9 mouse cellular contexts compared by ENCODE assay signal in genomic region chrX:153505954-153506353, GRCm38 (mm10). TPM values are rescaled to one million over a fixed set of nuclear protein-coding genes. Genes with fewer than 3 reads are reported as not detected.
DNase-seq lines count a peak whose midpoint lies in the region; ATAC-seq and TF ChIP-seq lines count a peak whose summit lies in the region.
"Had no signal": no experiment of that assay in that cellular context is flagged by ENCODE, and none has a peak within 500 bp of the region (broad histone marks: within the 10 kb centered on the region; RNA-seq: fewer than 3 reads in every experiment).

No protein-coding gene starts in this region.

- H3K4me3 ChIP-seq in kidney, embryonic 15.5 days (replicated peaks): no peak overlapping the region
- no peak overlapping the region for H3K4me3 ChIP-seq in embryonic facial prominence, embryonic 11.5 days (ENCODE audit: low read depth, low read length)
- no peak overlapping the region for H3K4me3 ChIP-seq in lung, postnatal 0 days (ENCODE audit: low read depth, low read length)
- H3K4me3 ChIP-seq: embryonic facial prominence, embryonic 12.5 days had no signal

- no peak for ATAC-seq in kidney, embryonic 15.5 days (replicated peaks; ENCODE audit: low FRiP score)
- ATAC-seq in embryonic facial prominence, embryonic 11.5 days (replicated peaks; ENCODE audit: insufficient number of reproducible peaks, low FRiP score, low TSS enrichment, low read depth): no peak
- no peak for ATAC-seq in lung, postnatal 0 days

- no peaks in the 10 kb centered on the region for H3K9me3 ChIP-seq in kidney, embryonic 15.5 days (replicated peaks)
- H3K9me3 ChIP-seq in embryonic facial prominence, embryonic 11.5 days (replicated peaks; ENCODE audit: control insufficient read depth, low read length): no peaks in the 10 kb centered on the region
- no peaks in the 10 kb centered on the region for H3K9me3 ChIP-seq in lung, postnatal 0 days (ENCODE audit: low read length)
- H3K9me3 ChIP-seq: embryonic facial prominence, embryonic 12.5 days had no signal

- no peak for TF ChIP-seq EP300 in lung, postnatal 0 days (IDR thresholded peaks at IDR 0.05)

- H3K4me1 ChIP-seq in kidney, embryonic 15.5 days: no peaks in the 10 kb centered on the region
- no peaks in the 10 kb centered on the region for H3K4me1 ChIP-seq in embryonic facial prominence, embryonic 11.5 days (ENCODE audit: control insufficient read depth, insufficient read depth, low read length)
- no peaks in the 10 kb centered on the region for H3K4me1 ChIP-seq in lung, postnatal 0 days (ENCODE audit: insufficient read depth, low read depth, low read length)
- H3K4me1 ChIP-seq: embryonic facial prominence, embryonic 12.5 days had no signal

- peak; percentile 65 for TF ChIP-seq CTCF in lung, postnatal 0 days (IDR thresholded peaks at IDR 0.05)

- DNase-seq in kidney, adult 8-10 months: peak; percentile 14 to 26
- DNase-seq in CD4-positive, CD25-positive, alpha-beta regulatory T cell, adult 2 months (ENCODE audit: low read depth, low spot score): peak; percentile 67
- peak; percentile 31 for DNase-seq in R1 (ENCODE audit: low read depth, low spot score)
- DNase-seq in embryonic facial prominence, embryonic 11.5 days (ENCODE audit: low spot score): peak; percentile 22
- peak; percentile 17 for DNase-seq in lung, postnatal 0 days (ENCODE audit: low spot score)
- DNase-seq in thymus, adult 18-20 months: peak; percentile 8 to 17
- DNase-seq in left cerebral cortex, adult 9 months (ENCODE audit: low spot score in 2 of 2): no peak

- H3K27me3 ChIP-seq in kidney, embryonic 15.5 days: 0 out of 2 replicates have a peak, but pooled peaks cover 2% of the 10 kb centered on the region
- H3K27me3 ChIP-seq in embryonic facial prominence, embryonic 11.5 days (ENCODE audit: control insufficient read depth, insufficient read depth, low read length): no peaks in the 10 kb centered on the region
- no peaks in the 10 kb centered on the region for H3K27me3 ChIP-seq in lung, postnatal 0 days (replicated peaks; ENCODE audit: insufficient read depth, low read length)
- H3K27me3 ChIP-seq: embryonic facial prominence, embryonic 12.5 days had no signal

- H3K9ac ChIP-seq in kidney, embryonic 15.5 days: no peak overlapping the region
- no peak overlapping the region for H3K9ac ChIP-seq in embryonic facial prominence, embryonic 11.5 days (replicated peaks; ENCODE audit: low read length)
- H3K9ac ChIP-seq in lung, postnatal 0 days (replicated peaks; ENCODE audit: low read depth): no peak overlapping the region
- H3K9ac ChIP-seq: embryonic facial prominence, embryonic 12.5 days had no signal

- H3K36me3 ChIP-seq in kidney, embryonic 15.5 days: no peaks in the 10 kb centered on the region
- no peaks in the 10 kb centered on the region for H3K36me3 ChIP-seq in embryonic facial prominence, embryonic 11.5 days (replicated peaks; ENCODE audit: control insufficient read depth, insufficient read depth, low read depth, low read length)
- no peaks in the 10 kb centered on the region for H3K36me3 ChIP-seq in lung, postnatal 0 days (ENCODE audit: insufficient read depth, low read length)
- H3K36me3 ChIP-seq: embryonic facial prominence, embryonic 12.5 days had no signal

- 56% methylated on average over 9 of the region's 9 CpGs for WGBS in kidney, embryonic 15.5 days
- WGBS in embryonic facial prominence, embryonic 11.5 days: 46% methylated on average over 9 of the region's 9 CpGs
- 41% methylated on average over 9 of the region's 9 CpGs for WGBS in lung, postnatal 0 days

- no peak overlapping the region for H3K27ac ChIP-seq in kidney, embryonic 15.5 days
- no peak overlapping the region for H3K27ac ChIP-seq in embryonic facial prominence, embryonic 11.5 days (replicated peaks; ENCODE audit: low read depth, low read length)
- no peak overlapping the region for H3K27ac ChIP-seq in lung, postnatal 0 days (ENCODE audit: low read length)
- H3K27ac ChIP-seq: embryonic facial prominence, embryonic 12.5 days had no signal

- no peak overlapping the region for H3K4me2 ChIP-seq in kidney, embryonic 15.5 days
- no peak overlapping the region for H3K4me2 ChIP-seq in embryonic facial prominence, embryonic 11.5 days (ENCODE audit: low read depth, low read length)
- H3K4me2 ChIP-seq in lung, postnatal 0 days (replicated peaks; ENCODE audit: low read depth, low read length): no peak overlapping the region
- H3K4me2 ChIP-seq: embryonic facial prominence, embryonic 12.5 days had no signal

RNA-seq across cellular contexts. Expression of gene Ubqln2, which starts 7.9 kb away (rescaled TPM):
- polyA plus RNA-seq in kidney, embryonic 15.5 days (2015; fragmentation: Nextera tagmentation; extraction: Ambion mirVana): 22.0 and 22.7 TPM in 2 replicates
- 39.1 and 43.8 TPM in 2 replicates for polyA plus RNA-seq in embryonic facial prominence, embryonic 11.5 days (2014; fragmentation: Nextera tagmentation; extraction: Ambion mirVana)
- polyA plus RNA-seq in lung, postnatal 0 days (2015; fragmentation: Nextera tagmentation; extraction: Ambion mirVana): 8.2 and 8.8 TPM in 2 replicates

RNA-seq across cellular contexts. Expression of gene Cypt3, which starts 52.4 kb away (rescaled TPM):
- polyA plus RNA-seq in kidney, embryonic 15.5 days (2015; fragmentation: Nextera tagmentation; extraction: Ambion mirVana): not detected in 2 replicates
- polyA plus RNA-seq in embryonic facial prominence, embryonic 11.5 days (2014; fragmentation: Nextera tagmentation; extraction: Ambion mirVana): not detected in 2 replicates
- polyA plus RNA-seq in lung, postnatal 0 days (2015; fragmentation: Nextera tagmentation; extraction: Ambion mirVana): not detected in 2 replicates
- polyA plus RNA-seq: embryonic facial prominence, embryonic 12.5 days had no signal

Comparison
In these comparisons a context has a peak if more than half of its experiments do, and no peak if none do; other contexts are left out.
1. DNase-seq: peak in kidney, adult 8-10 months (2 of 2), CD4-positive, CD25-positive, alpha-beta regulatory T cell, adult 2 months (single experiment), R1 (single experiment), embryonic facial prominence, embryonic 11.5 days (single experiment), lung, postnatal 0 days (single experiment) and thymus, adult 18-20 months (2 of 2); none in left cerebral cortex, adult 9 months (0 of 2).